23 mouse cellular contexts compared by ENCODE assay signal in genomic region chr16:4935430-4935829, GRCm38 (mm10). TPM values are rescaled to one million over a fixed set of nuclear protein-coding genes. Genes with fewer than 3 reads are reported as not detected.
DNase-seq lines count a peak whose midpoint lies in the region; ATAC-seq and TF ChIP-seq lines count a peak whose summit lies in the region.
"Had no signal": no experiment of that assay in that cellular context is flagged by ENCODE, and none has a peak within 500 bp of the region (broad histone marks: within the 10 kb centered on the region; RNA-seq: fewer than 3 reads in every experiment).

No protein-coding gene starts in this region.

- WGBS in intestine, embryonic 15.5 days, result 97% methylated on average over 31 of the region's 31 CpGs
- WGBS in intestine, postnatal 0 days, result 98% methylated on average over 31 of the region's 31 CpGs
- WGBS in embryonic facial prominence, embryonic 15.5 days, result 95% methylated on average over 31 of the region's 31 CpGs

- intact Hi-C loops in gastrocnemius, adult 2 months (cut with DNase I), result no loop called here

- H3K27ac ChIP-seq in intestine, embryonic 15.5 days, result 0 out of 2 replicates have a peak overlapping the region, but pooled peaks have one; percentile 9
- no peak overlapping the region for H3K27ac ChIP-seq in intestine, postnatal 0 days (ENCODE audit: low read depth, low read length)
- H3K27ac ChIP-seq in testis, adult 2 months (ENCODE audit: control insufficient read depth, insufficient read depth, low read depth, low read length), result no peak overlapping the region
- H3K27ac ChIP-seq in embryonic facial prominence, embryonic 15.5 days (replicated peaks), result peak overlapping the region; percentile 69; the same call in 1 of the 2 replicates
- no peak overlapping the region for H3K27ac ChIP-seq in gastrocnemius, adult 2 months
- H3K27ac ChIP-seq: hindbrain, embryonic 13.5 days had no signal

- H3K4me3 ChIP-seq in intestine, embryonic 15.5 days (replicated peaks), result no peak overlapping the region
- H3K4me3 ChIP-seq in intestine, postnatal 0 days (ENCODE audit: low read depth, low read length), result no peak overlapping the region
- no peak overlapping the region for H3K4me3 ChIP-seq in testis, adult 2 months (ENCODE audit: control insufficient read depth, low read depth, low read length)
- H3K4me3 ChIP-seq in embryonic facial prominence, embryonic 15.5 days (replicated peaks), result no peak overlapping the region
- no peak overlapping the region for H3K4me3 ChIP-seq in gastrocnemius, adult 2 months
- H3K4me3 ChIP-seq: hindbrain, embryonic 13.5 days; kidney, embryonic 15.5 days had no signal

- no peak for ATAC-seq in intestine, embryonic 15.5 days
- no peak for ATAC-seq in intestine, postnatal 0 days
- no peak for ATAC-seq in embryonic facial prominence, embryonic 15.5 days (ENCODE audit: insufficient number of reproducible peaks, low FRiP score, low TSS enrichment, low read depth)
- ATAC-seq: activated CD4-positive, CD25-positive, alpha-beta regulatory T cell, adult 4 months; forebrain, embryonic 16.5 days; inflammation-experienced regulatory T-cells, adult 6 months had no signal

- no peaks in the 10 kb centered on the region for H3K9me3 ChIP-seq in intestine, embryonic 15.5 days
- no peaks in the 10 kb centered on the region for H3K9me3 ChIP-seq in intestine, postnatal 0 days (ENCODE audit: control insufficient read depth)
- no peaks in the 10 kb centered on the region for H3K9me3 ChIP-seq in embryonic facial prominence, embryonic 15.5 days (replicated peaks)
- H3K9me3 ChIP-seq: hindbrain, embryonic 13.5 days; kidney, embryonic 15.5 days had no signal

- no peaks in the 10 kb centered on the region for H3K27me3 ChIP-seq in intestine, embryonic 15.5 days (replicated peaks)
- no peaks in the 10 kb centered on the region for H3K27me3 ChIP-seq in intestine, postnatal 0 days (replicated peaks; ENCODE audit: control insufficient read depth, insufficient read depth, low read length)
- H3K27me3 ChIP-seq in testis, adult 2 months (ENCODE audit: control insufficient read depth, insufficient read depth, low read length), result no peaks in the 10 kb centered on the region
- no peaks in the 10 kb centered on the region for H3K27me3 ChIP-seq in embryonic facial prominence, embryonic 15.5 days
- H3K27me3 ChIP-seq: hindbrain, embryonic 13.5 days; kidney, embryonic 15.5 days had no signal

- no peak for TF ChIP-seq CTCF in intestine, postnatal 0 days (IDR thresholded peaks at IDR 0.05; ENCODE audit: low read depth)
- 0 out of 2 replicates have a peak, but pooled peaks have one; percentile 5 for TF ChIP-seq CTCF in testis, adult 2 months (IDR thresholded peaks at IDR 0.05; ENCODE audit: control insufficient read depth, insufficient read depth, insufficient replicate concordance, low read depth, low read length)
- no peak for TF ChIP-seq CTCF in gastrocnemius, adult 2 months (IDR thresholded peaks at IDR 0.05)

- H3K9ac ChIP-seq in intestine, embryonic 15.5 days, result no peak overlapping the region
- H3K9ac ChIP-seq in intestine, postnatal 0 days (ENCODE audit: low read depth, low read length), result no peak overlapping the region
- no peak overlapping the region for H3K9ac ChIP-seq in embryonic facial prominence, embryonic 15.5 days
- H3K9ac ChIP-seq: hindbrain, embryonic 13.5 days; kidney, embryonic 15.5 days had no signal

- no peak overlapping the region for H3K4me2 ChIP-seq in intestine, embryonic 15.5 days (replicated peaks)
- H3K4me2 ChIP-seq in intestine, postnatal 0 days (replicated peaks; ENCODE audit: low read depth), result no peak overlapping the region
- H3K4me2 ChIP-seq in embryonic facial prominence, embryonic 15.5 days (replicated peaks), result no peak overlapping the region
- H3K4me2 ChIP-seq: hindbrain, embryonic 13.5 days; kidney, embryonic 15.5 days; liver, embryonic 11.5 days; midbrain, embryonic 11.5 days had no signal

- peak; percentile 40; the same call in 1 of the 2 replicates for TF ChIP-seq POLR2A in testis, adult 2 months (IDR thresholded peaks at IDR 0.05; ENCODE audit: control insufficient read depth, low read depth, low read length)

- H3K36me3 ChIP-seq in intestine, embryonic 15.5 days, result peaks cover 43% of the 10 kb centered on the region
- peaks cover 72% of the 10 kb centered on the region for H3K36me3 ChIP-seq in intestine, postnatal 0 days (ENCODE audit: control insufficient read depth, insufficient read depth)
- peaks cover 3% of the 10 kb centered on the region; the same call in 1 of the 2 replicates for H3K36me3 ChIP-seq in testis, adult 2 months (ENCODE audit: control insufficient read depth, insufficient read depth, low read length)
- H3K36me3 ChIP-seq in embryonic facial prominence, embryonic 15.5 days, result peaks cover 76% of the 10 kb centered on the region

- DNase-seq in testis, postnatal 10 days (ENCODE audit: low spot score), result no peak
- DNase-seq in frontal cortex, adult 2 months (ENCODE audit: extremely low spot score in 1 of 2, low spot score in 1 of 2), result no peak
- DNase-seq in gastrocnemius, adult 2 months, result no peak
- DNase-seq: adrenal gland, postnatal 10 days; cerebellum, adult 18-20 months; cerebellum, postnatal 36 days; heart, postnatal 14 days; kidney, postnatal 4 days; lung, adult 18-20 months; lung, postnatal 36 days; retina, postnatal 1 day; thymus, postnatal 25 days had no signal

- H3K4me1 ChIP-seq in intestine, embryonic 15.5 days (replicated peaks), result peaks cover 18% of the 10 kb centered on the region
- H3K4me1 ChIP-seq in intestine, postnatal 0 days (replicated peaks; ENCODE audit: control insufficient read depth, insufficient read depth, low read length), result peaks cover 2% of the 10 kb centered on the region
- H3K4me1 ChIP-seq in testis, adult 2 months (ENCODE audit: control insufficient read depth, insufficient read depth, low read length), result peaks cover 29% of the 10 kb centered on the region
- peaks cover 21% of the 10 kb centered on the region for H3K4me1 ChIP-seq in embryonic facial prominence, embryonic 15.5 days

RNA-seq across cellular contexts. Expression of gene Nudt16l1, which starts 3.1 kb away (rescaled TPM):
- polyA plus RNA-seq in intestine, embryonic 15.5 days (2015; fragmentation: Nextera tagmentation; extraction: Ambion mirVana), result 128 and 143 TPM in 2 replicates
- 77.7 and 79.5 TPM in 2 replicates for polyA plus RNA-seq in intestine, postnatal 0 days (2015; fragmentation: Nextera tagmentation; extraction: Ambion mirVana)
- polyA plus RNA-seq in testis, adult 2 months (2012; rRNA removed), result 43.1 and 44.3 TPM in 2 replicates
- 156 and 161 TPM in 2 replicates for polyA plus RNA-seq in embryonic facial prominence, embryonic 15.5 days (2015; fragmentation: Nextera tagmentation; extraction: Ambion mirVana)
- 84.5 and 94.6 TPM in 2 replicates for polyA plus RNA-seq in frontal cortex, adult 2 months (2012; rRNA removed)
- 10 to 100 TPM; 10.5 to 13.7 TPM for total RNA-seq in gastrocnemius, adult 2 months (2021)

RNA-seq across cellular contexts. Expression of gene Anks3, which starts 28.6 kb away (rescaled TPM):
- polyA plus RNA-seq in intestine, embryonic 15.5 days (2015; fragmentation: Nextera tagmentation; extraction: Ambion mirVana), result 39.6 and 42.0 TPM in 2 replicates
- polyA plus RNA-seq in intestine, postnatal 0 days (2015; fragmentation: Nextera tagmentation; extraction: Ambion mirVana), result 17.7 and 18.0 TPM in 2 replicates
- polyA plus RNA-seq in testis, adult 2 months (2012; rRNA removed), result 39.3 and 41.5 TPM in 2 replicates
- 64.7 and 72.8 TPM in 2 replicates for polyA plus RNA-seq in embryonic facial prominence, embryonic 15.5 days (2015; fragmentation: Nextera tagmentation; extraction: Ambion mirVana)
- polyA plus RNA-seq in frontal cortex, adult 2 months (2012; rRNA removed), result 102 and 107 TPM in 2 replicates
- total RNA-seq in gastrocnemius, adult 2 months (2021), result 10 to 100 TPM; 12.8 to 16.7 TPM

RNA-seq across cellular contexts. Expression of gene Mgrn1, which starts 49.4 kb away (rescaled TPM):
- polyA plus RNA-seq in intestine, embryonic 15.5 days (2015; fragmentation: Nextera tagmentation; extraction: Ambion mirVana), result 71.2 and 77.9 TPM in 2 replicates
- polyA plus RNA-seq in intestine, postnatal 0 days (2015; fragmentation: Nextera tagmentation; extraction: Ambion mirVana), result 57.8 and 62.8 TPM in 2 replicates
- 29.1 and 29.6 TPM in 2 replicates for polyA plus RNA-seq in testis, adult 2 months (2012; rRNA removed)
- 84.1 and 87.0 TPM in 2 replicates for polyA plus RNA-seq in embryonic facial prominence, embryonic 15.5 days (2015; fragmentation: Nextera tagmentation; extraction: Ambion mirVana)
- polyA plus RNA-seq in frontal cortex, adult 2 months (2012; rRNA removed), result 216 and 221 TPM in 2 replicates
- total RNA-seq in gastrocnemius, adult 2 months (2021), result 10 to 100 TPM; 53.5 to 66.1 TPM

RNA-seq across cellular contexts. Expression of gene Ubald1, which starts 55.3 kb away (rescaled TPM):
- 34.0 and 36.1 TPM in 2 replicates for polyA plus RNA-seq in intestine, embryonic 15.5 days (2015; fragmentation: Nextera tagmentation; extraction: Ambion mirVana)
- polyA plus RNA-seq in intestine, postnatal 0 days (2015; fragmentation: Nextera tagmentation; extraction: Ambion mirVana), result 22.9 and 24.9 TPM in 2 replicates
- 65.2 and 75.6 TPM in 2 replicates for polyA plus RNA-seq in testis, adult 2 months (2012; rRNA removed)
- polyA plus RNA-seq in embryonic facial prominence, embryonic 15.5 days (2015; fragmentation: Nextera tagmentation; extraction: Ambion mirVana), result 43.8 and 51.3 TPM in 2 replicates
- 51.3 and 66.1 TPM in 2 replicates for polyA plus RNA-seq in frontal cortex, adult 2 months (2012; rRNA removed)
- total RNA-seq in gastrocnemius, adult 2 months (2021), result 10 to 100 TPM; 30.3 to 44.8 TPM

Comparison
In these comparisons a context has a peak if more than half of its experiments do, and no peak if none do; other contexts are left out.
1. H3K27ac ChIP-seq: peak in intestine, embryonic 15.5 days (single experiment) and embryonic facial prominence, embryonic 15.5 days (single experiment); none in intestine, postnatal 0 days (single experiment), testis, adult 2 months (single experiment) and gastrocnemius, adult 2 months (single experiment).